Mouse (Mus musculus) limb, embryonic 12.5 days (tissue): ENCODE results near the gene Dip2c. TPM values are rescaled to one million over a fixed set of nuclear protein-coding genes. Genes with fewer than 3 reads are reported as not detected.

Source experiments
- ATAC-seq: fragments of 200-750 bp; cut with Nextera tagmentation; 2 replicates; pipeline ENCODE4 v1.8.0; 2017; ENCODE audit warnings: low read depth, moderate TSS enrichment; ENCODE audit not compliant: insufficient number of reproducible peaks, insufficient read depth, low FRiP score, low TSS enrichment
- H3K27ac ChIP-seq: fragments of 300-500 bp; sonication (generic); 2 replicates; pipeline ENCODE4 v1.5.1; 2016; ENCODE audit warnings: mild to moderate bottlenecking, moderate library complexity
- H3K27me3 ChIP-seq: fragments of 300-500 bp; sonication (generic); 2 replicates; pipeline ENCODE4 v1.6.1; 2016; ENCODE audit warnings: mild to moderate bottlenecking, moderate library complexity
- H3K36me3 ChIP-seq: fragments of 300-500 bp; sonication (generic); 2 replicates; pipeline ENCODE4 v1.6.1; 2016; ENCODE audit warnings: mild to moderate bottlenecking, moderate library complexity
- H3K4me1 ChIP-seq: fragments of 300-500 bp; sonication (generic); replicated peaks from 2 replicates; pipeline ENCODE4 v1.6.1; 2016
- H3K4me2 ChIP-seq: fragments of 300-500 bp; sonication (generic); 2 replicates; pipeline ENCODE4 v1.6.1; 2016; ENCODE audit warnings: mild to moderate bottlenecking, moderate library complexity
- H3K4me3 ChIP-seq: fragments of 300-500 bp; sonication (generic); replicated peaks from 2 replicates; pipeline ENCODE4 v1.5.1; 2016; ENCODE audit warnings: mild to moderate bottlenecking
- H3K9ac ChIP-seq: fragments of 300-500 bp; sonication (generic); replicated peaks from 2 replicates; pipeline ENCODE4 v1.6.1; 2016; ENCODE audit warnings: mild to moderate bottlenecking, moderate library complexity
- H3K9me3 ChIP-seq: fragments of 300-500 bp; sonication (generic); 2 replicates; pipeline ENCODE4 v1.6.1; 2016; ENCODE audit warnings: mild to moderate bottlenecking, moderate library complexity
- WGBS: fragments of 180-500 bp; shearing (Covaris S2); methylation state at CpG from one replicate; pipeline ENCODE4 v1.1.7; 2016; 5-methylcytosine and 5-hydroxymethylcytosine counted together
- polyA plus RNA-seq: library from polyadenylated mRNA; unstranded; fragments of >200 nt; fragmentation: Nextera tagmentation; extraction: Ambion mirVana; gene quantifications from 2 replicates; pipeline ENCODE4 v1.2.1, GENCODE M21; 2016

The Dip2c gene
- polyA plus RNA-seq, 1 experiment from 2014 or later, result 6.5 TPM

DNA sequence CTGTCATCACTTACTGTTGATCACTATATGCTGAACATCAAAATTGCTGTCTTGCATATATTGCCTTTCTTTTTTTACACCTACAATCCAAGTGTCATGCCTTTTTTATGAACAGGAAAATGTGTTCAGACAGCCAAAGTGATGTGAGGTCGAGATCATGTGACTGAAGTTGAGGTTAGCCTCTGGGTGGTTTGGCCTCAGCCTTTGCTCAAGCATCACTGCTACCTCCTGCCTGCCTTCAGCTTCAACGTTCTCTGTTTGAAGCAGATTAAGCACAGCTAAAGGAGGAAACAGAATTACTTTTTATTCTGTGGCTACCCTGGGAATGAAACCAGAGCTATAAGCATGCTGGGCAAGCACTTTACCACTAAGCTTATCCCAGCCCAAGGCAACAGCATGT, 13.6 kb downstream of the Dip2c start:
- Histone ChIP-seq H3K27ac (no peak overlapping the region), H3K4me1 (no peaks in the 10 kb centered on the region), H3K27me3 (no peaks in the 10 kb centered on the region), H3K9me3 (no peaks in the 10 kb centered on the region), H3K4me2 (no peak overlapping the region), H3K9ac (no peak overlapping the region), H3K4me3 (no peak overlapping the region), H3K36me3 (no peaks in the 10 kb centered on the region)
- ATAC-seq, result no peak
- 70% methylated on average over 2 of the region's 2 CpGs for WGBS

DNA sequence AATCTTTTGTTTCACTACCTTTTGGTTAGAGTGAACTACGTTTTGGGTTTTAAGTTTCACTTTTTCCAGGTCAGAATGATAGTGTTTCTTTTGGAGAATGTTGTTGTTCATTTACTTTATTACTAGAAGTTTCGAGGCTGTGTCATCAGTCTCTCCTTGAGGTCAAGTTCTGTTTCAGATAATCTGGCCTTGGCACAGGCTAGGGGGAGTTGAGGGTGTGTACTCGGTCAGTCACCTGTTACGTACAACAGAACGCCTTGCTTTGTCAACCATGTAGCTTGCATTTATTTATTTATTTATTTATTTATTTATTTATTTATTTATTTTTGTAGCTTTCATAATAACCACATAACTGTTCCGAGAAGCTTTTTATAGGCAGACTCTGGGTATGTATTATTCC, 20.0 kb downstream of the Dip2c start:
- H3K27ac ChIP-seq, result no peak overlapping the region
- WGBS, result 84% methylated on average over 6 of the region's 6 CpGs
- ATAC-seq, result no peak

DNA sequence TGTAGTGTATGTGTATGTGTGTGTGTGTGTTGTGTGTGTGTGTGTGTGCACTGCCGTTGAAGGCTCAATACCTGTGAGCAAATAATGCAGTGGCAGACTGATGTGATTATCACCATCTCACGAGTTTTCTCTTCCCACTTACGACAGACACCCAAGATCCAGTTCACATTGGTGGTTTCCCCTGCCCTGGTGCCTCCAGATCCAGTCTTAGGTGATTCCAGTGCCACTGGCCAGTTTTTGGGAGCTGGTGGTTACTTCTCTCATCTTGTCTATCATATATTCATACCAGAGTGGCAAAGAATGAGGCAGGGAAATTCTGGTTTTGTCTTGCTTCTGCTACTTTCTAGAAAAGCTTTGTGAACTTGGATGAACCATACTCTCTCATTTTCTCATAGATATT, 20.9 kb downstream of the Dip2c start:
- no peaks in the 10 kb centered on the region for H3K9me3 ChIP-seq
- H3K27me3 ChIP-seq, result no peaks in the 10 kb centered on the region
- H3K4me3 ChIP-seq, result no peak overlapping the region
- H3K27ac ChIP-seq, result no peak overlapping the region
- WGBS, result 83% methylated on average over 3 of the region's 3 CpGs
- H3K4me2 ChIP-seq, result no peak overlapping the region
- ATAC-seq, result no peak
- no peak overlapping the region for H3K9ac ChIP-seq
- no peaks in the 10 kb centered on the region for H3K36me3 ChIP-seq
- H3K4me1 ChIP-seq, result 0 out of 2 replicates have a peak, but pooled peaks cover 3% of the 10 kb centered on the region

More for the DNA sequence above, 20.0 kb downstream of the Dip2c start:
- H3K4me3 ChIP-seq, result no peak overlapping the region
- no peaks in the 10 kb centered on the region for H3K9me3 ChIP-seq
- no peak overlapping the region for H3K9ac ChIP-seq
- 0 out of 2 replicates have a peak, but pooled peaks cover 3% of the 10 kb centered on the region for H3K4me1 ChIP-seq
- H3K36me3 ChIP-seq, result no peaks in the 10 kb centered on the region
- no peak overlapping the region for H3K4me2 ChIP-seq
- H3K27me3 ChIP-seq, result no peaks in the 10 kb centered on the region

DNA sequence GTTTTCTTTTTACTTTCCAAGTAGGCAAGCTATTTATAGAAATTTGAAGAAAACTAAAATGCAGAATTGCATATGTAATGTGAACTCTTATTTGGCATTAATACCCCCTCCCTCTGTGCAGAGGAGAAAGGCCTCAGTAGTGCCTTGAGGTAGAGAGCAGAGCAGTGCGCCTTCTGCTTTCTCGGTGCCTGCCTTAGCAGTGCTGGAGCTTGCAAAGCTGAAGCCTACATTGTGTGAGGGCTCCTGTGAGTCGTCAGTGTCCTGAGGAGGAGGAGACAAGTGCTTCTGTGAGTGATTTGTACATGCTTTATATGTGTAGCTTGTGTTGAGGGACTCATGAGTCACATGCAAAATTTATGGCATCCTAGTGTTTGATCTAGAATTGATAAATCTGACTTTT, 21.4 kb downstream of the Dip2c start:
- Histone ChIP-seq H3K9me3 (no peaks in the 10 kb centered on the region), H3K36me3 (no peaks in the 10 kb centered on the region), H3K4me2 (no peak overlapping the region), H3K27ac (no peak overlapping the region), H3K27me3 (no peaks in the 10 kb centered on the region), H3K4me3 (no peak overlapping the region), H3K4me1 (0 out of 2 replicates have a peak, but pooled peaks cover 3% of the 10 kb centered on the region), H3K9ac (no peak overlapping the region)
- no peak for ATAC-seq
- WGBS, result 59% methylated on average over 3 of the region's 3 CpGs

DNA sequence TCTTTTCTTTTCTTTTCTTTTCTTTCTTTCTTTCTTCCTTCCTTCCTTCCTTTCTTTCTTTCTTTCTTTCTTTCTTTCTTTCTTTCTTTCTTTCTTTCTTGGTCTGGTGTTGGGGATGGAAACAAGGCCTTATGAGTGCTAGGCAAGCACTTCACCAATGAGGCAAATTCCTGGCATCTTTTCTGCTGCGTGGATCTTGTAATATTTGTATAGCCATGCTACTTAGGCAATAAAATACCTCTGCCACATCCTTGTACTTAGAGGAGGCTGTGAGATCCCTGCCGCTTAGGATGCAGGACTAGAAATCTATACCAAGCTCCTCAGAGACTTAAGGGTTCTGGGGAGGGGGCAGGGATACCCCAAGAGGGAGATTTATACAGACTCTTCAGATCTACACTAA, 23.3 kb downstream of the Dip2c start:
- 71% methylated on average over 2 of the region's 2 CpGs for WGBS
- H3K4me3 ChIP-seq, result no peak overlapping the region
- 0 out of 2 replicates have a peak, but pooled peaks cover 2% of the 10 kb centered on the region for H3K9me3 ChIP-seq
- H3K4me1 ChIP-seq, result 0 out of 2 replicates have a peak, but pooled peaks cover 3% of the 10 kb centered on the region
- H3K9ac ChIP-seq, result no peak overlapping the region
- H3K4me2 ChIP-seq, result no peak overlapping the region
- H3K27me3 ChIP-seq, result no peaks in the 10 kb centered on the region
- no peaks in the 10 kb centered on the region for H3K36me3 ChIP-seq
- no peak overlapping the region for H3K27ac ChIP-seq
- no peak for ATAC-seq

DNA sequence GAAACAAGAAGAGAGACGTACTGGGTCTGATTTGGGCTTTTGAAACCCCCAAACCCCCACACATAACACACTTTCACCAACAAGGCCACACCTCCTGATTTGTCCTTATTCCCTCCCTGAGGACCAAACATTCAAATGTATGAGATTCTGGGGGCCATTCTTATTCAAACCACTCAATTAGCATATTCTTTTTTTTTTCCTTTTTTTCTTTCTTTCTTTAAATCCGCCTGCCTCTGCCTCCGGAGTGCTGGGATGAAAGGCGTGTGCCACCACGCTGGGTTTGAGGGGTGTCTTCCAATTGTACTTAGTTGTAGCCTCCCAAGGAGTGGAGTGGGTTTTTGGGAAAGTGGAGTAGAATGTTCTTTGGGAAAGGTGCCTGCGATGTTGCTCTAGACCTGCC, 32.5 kb downstream of the Dip2c start:
- H3K9ac ChIP-seq, result no peak overlapping the region
- H3K4me1 ChIP-seq, result peaks cover 1% of the 10 kb centered on the region; the same call in 1 of the 2 replicates
- H3K4me2 ChIP-seq, result no peak overlapping the region
- WGBS, result 75% methylated on average over 6 of the region's 6 CpGs
- 0 out of 2 replicates have a peak, but pooled peaks cover 2% of the 10 kb centered on the region for H3K9me3 ChIP-seq
- no peak overlapping the region for H3K27ac ChIP-seq
- no peak for ATAC-seq
- no peak overlapping the region for H3K4me3 ChIP-seq
- no peaks in the 10 kb centered on the region for H3K36me3 ChIP-seq
- no peaks in the 10 kb centered on the region for H3K27me3 ChIP-seq

DNA sequence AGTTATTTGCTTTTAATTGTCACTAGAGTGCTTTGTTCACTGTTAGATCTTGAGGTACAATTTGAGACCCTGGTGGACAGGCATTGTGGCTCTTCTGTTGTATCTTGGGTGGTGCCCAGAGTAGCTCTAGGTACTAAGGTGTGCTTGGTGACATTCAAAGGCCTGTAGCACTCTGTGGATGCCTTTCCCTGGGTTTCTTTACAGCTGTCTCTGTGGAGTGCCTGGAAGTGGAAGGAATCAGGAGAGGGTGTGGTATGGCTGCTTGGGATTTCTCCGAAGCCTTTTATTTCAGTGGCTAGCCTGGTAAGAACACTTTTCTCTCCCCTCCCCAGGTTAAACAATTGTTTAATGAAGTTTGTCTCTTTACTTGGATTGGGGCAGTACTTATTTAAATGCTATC, 34.5 kb downstream of the Dip2c start:
- 79% methylated on average over 1 of the region's 1 CpGs for WGBS
- Histone ChIP-seq H3K9ac (no peak overlapping the region), H3K27ac (no peak overlapping the region), H3K27me3 (no peaks in the 10 kb centered on the region), H3K4me2 (no peak overlapping the region), H3K9me3 (no peaks in the 10 kb centered on the region), H3K36me3 (no peaks in the 10 kb centered on the region), H3K4me3 (no peak overlapping the region), H3K4me1 (peaks cover 5% of the 10 kb centered on the region; the same call in 1 of the 2 replicates)
- no peak for ATAC-seq

DNA sequence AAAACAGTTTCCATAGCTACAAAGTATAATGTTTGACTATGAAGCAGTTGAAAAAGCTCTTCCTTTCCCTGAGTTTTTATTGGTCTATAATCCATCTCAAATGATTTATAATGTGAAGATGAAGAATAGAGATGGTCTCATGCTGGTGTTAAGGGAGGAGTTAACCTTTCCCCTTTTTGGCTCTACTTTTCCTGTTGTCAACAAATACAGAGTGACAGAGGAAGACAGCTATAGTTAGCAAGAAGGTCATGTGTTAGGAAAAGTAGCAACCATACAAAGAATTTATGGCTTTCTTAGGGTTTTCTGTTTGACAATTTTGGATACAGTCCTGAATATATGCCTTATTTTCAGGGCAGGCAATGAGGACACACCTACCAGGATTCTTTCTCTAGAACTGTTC, 36.6 kb downstream of the Dip2c start:
- no peak overlapping the region for H3K9ac ChIP-seq
- no peak for ATAC-seq
- peaks cover 5% of the 10 kb centered on the region; the same call in 1 of the 2 replicates for H3K4me1 ChIP-seq

DNA sequence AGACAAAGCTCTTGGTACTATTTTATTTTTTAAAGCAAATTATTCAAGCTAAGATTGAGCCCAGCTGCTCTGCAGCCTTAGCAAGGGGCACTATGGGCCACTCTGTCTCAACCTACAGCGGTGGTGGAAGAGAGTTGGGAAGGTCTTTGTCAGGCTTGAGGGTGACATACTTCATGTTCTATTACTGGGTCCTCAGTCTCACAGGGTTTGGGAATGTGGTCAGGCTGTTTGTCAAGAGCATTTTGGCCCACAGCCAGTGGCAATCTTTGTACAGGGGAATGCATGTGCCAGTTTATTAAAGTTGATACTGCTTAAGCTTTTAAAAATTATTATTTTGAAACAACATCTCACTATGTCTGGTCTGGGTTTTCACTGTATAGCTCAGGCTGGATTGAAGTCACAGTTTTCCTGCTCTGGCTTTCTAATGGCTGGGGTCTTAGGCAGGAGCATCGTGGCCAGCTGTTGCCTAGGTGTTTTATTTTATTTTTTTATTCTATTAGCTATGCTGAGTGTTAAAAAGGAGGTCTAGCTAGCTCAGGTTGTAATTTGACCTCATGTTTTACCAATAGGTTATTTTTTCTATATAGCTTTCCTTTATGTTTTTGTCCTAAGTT, 37.9 kb downstream of the Dip2c start:
- ATAC-seq, result no peak
- Histone ChIP-seq H3K36me3 (no peaks in the 10 kb centered on the region), H3K4me2 (no peak overlapping the region), H3K9me3 (no peaks in the 10 kb centered on the region), H3K27me3 (no peaks in the 10 kb centered on the region), H3K4me3 (no peak overlapping the region), H3K4me1 (peaks cover 5% of the 10 kb centered on the region; the same call in 1 of the 2 replicates), H3K9ac (no peak overlapping the region), H3K27ac (no peak overlapping the region)
- WGBS, result 80% methylated on average over 2 of the region's 2 CpGs

More for the DNA sequence above, 36.6 kb downstream of the Dip2c start:
- Histone ChIP-seq H3K27me3 (no peaks in the 10 kb centered on the region), H3K4me3 (no peak overlapping the region), H3K9me3 (no peaks in the 10 kb centered on the region), H3K36me3 (no peaks in the 10 kb centered on the region), H3K27ac (no peak overlapping the region), H3K4me2 (no peak overlapping the region)

DNA sequence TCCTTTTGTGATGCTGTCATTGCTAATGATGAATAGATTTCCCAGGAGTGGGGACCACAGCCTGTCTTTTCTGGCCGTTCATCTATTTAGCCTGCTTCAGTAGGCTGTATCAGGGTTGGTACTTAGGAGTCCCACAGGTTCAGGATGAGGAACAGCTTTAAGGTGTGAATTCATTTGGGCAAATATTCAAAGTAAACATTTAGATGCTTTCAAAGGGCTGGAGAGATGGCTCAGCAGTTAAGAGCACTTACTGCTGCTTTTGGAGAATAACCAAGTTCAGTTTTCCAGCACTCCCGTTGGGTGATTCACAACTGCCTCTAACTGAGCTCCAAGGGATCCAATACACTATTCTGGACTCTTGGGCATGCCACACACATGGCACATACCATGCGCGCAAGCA, 38.4 kb downstream of the Dip2c start:
- Histone ChIP-seq H3K9ac (no peak overlapping the region), H3K36me3 (no peaks in the 10 kb centered on the region), H3K9me3 (no peaks in the 10 kb centered on the region), H3K27ac (no peak overlapping the region), H3K4me3 (no peak overlapping the region), H3K4me1 (peaks cover 5% of the 10 kb centered on the region; the same call in 1 of the 2 replicates), H3K27me3 (no peaks in the 10 kb centered on the region), H3K4me2 (no peak overlapping the region)
- ATAC-seq, result no peak
- 81% methylated on average over 4 of the region's 4 CpGs for WGBS

DNA sequence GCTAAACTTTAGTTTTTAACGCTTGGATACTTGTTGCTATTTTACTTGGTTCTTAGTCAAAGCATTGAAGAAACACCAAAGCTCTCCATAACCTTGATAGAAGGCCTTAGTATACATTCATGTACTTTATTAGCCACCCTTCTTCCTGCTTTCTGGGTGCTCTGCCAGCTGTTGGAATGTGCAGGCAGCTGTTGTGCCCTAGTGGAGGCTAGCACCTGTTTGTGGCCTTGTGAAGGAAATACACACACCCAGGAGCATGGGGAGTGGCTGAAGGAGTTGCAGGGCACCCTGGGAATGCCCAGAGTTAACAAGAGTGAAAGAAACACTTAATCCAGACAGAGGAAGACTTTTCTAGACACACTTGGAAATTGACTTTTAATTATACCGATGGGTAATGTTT, 43.4 kb downstream of the Dip2c start:
- Histone ChIP-seq H3K4me1 (no peaks in the 10 kb centered on the region), H3K27ac (no peak overlapping the region), H3K4me3 (no peak overlapping the region), H3K27me3 (no peaks in the 10 kb centered on the region), H3K4me2 (no peak overlapping the region), H3K9me3 (no peaks in the 10 kb centered on the region), H3K9ac (no peak overlapping the region), H3K36me3 (no peaks in the 10 kb centered on the region)
- ATAC-seq, result no peak
- WGBS, result 89% methylated on average over 2 of the region's 2 CpGs

DNA sequence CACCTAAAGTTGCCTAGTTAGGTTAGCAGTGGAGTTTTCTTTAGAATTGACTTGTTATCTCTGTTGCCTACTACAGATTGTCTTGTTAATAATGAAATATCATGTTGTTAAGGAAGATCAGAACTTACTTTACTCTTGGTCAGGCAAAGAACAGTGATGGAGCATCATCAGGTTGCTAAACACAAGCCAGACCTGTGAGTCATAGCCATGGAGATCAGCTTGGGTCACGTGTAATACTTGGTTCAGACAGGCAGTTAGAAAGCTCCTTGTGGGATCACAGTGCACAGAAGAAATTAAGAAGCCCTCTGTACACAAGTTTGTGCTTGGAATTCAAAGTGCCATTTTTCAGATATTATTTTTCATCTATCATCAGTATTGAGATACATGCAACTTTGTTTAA, 48.9 kb downstream of the Dip2c start:
- ATAC-seq, result no peak
- Histone ChIP-seq H3K9ac (no peak overlapping the region), H3K4me2 (no peak overlapping the region), H3K9me3 (no peaks in the 10 kb centered on the region), H3K27me3 (no peaks in the 10 kb centered on the region), H3K4me3 (no peak overlapping the region), H3K27ac (no peak overlapping the region), H3K4me1 (peaks cover 9% of the 10 kb centered on the region), H3K36me3 (no peaks in the 10 kb centered on the region)
- WGBS, result 69% methylated on average over 1 of the region's 1 CpGs
